Mouse (Mus musculus) kidney, postnatal 0 days (tissue): ENCODE measurements around the gene Ndc1. TPM values are rescaled to one million over a fixed set of nuclear protein-coding genes. Genes with fewer than 3 reads are reported as not detected.
A peak's percentile ranks its signal among the peaks of the same experiment; 100 is the strongest.

Experiments used
- ATAC-seq: fragments of 200-750 bp; cut with Nextera tagmentation; replicated peaks from 2 replicates; pipeline ENCODE4 v1.8.0; 2017; ENCODE audit warnings: low read depth, moderate number of reproducible peaks, moderate TSS enrichment, moderate library complexity; ENCODE audit not compliant: low FRiP score
- DNase-seq: peaks from one replicate; pipeline ENCODE4 v3.0.0-alpha.2; 2016; ENCODE audit warnings: low spot score
- H3K27ac ChIP-seq: fragments of 300-500 bp; sonication (generic); 2 replicates; pipeline ENCODE4 v1.5.1; 2014; ENCODE audit warnings: mild to moderate bottlenecking
- H3K27me3 ChIP-seq: fragments of 300-500 bp; sonication (generic); 2 replicates; pipeline ENCODE4 v1.6.1; 2014; ENCODE audit warnings: low read length, mixed read lengths; ENCODE audit not compliant: insufficient read depth
- H3K36me3 ChIP-seq: fragments of 300-500 bp; sonication (generic); 2 replicates; pipeline ENCODE4 v1.6.1; 2014; ENCODE audit warnings: low read length, mixed read lengths; ENCODE audit not compliant: insufficient read depth
- H3K4me1 ChIP-seq: fragments of 300-500 bp; sonication (generic); replicated peaks from 2 replicates; pipeline ENCODE4 v1.6.1; 2014; ENCODE audit warnings: antibody characterized with exemption, low read length, mixed read lengths; ENCODE audit not compliant: insufficient read depth
- H3K4me2 ChIP-seq: fragments of 300-500 bp; sonication (generic); 2 replicates; pipeline ENCODE4 v1.6.1; 2014; ENCODE audit warnings: mild to moderate bottlenecking, low read length, moderate library complexity, mixed read lengths
- H3K4me3 ChIP-seq: fragments of 300-500 bp; sonication (generic); replicated peaks from 2 replicates; pipeline ENCODE4 v1.5.1; 2014; ENCODE audit warnings: low read depth, low read length
- H3K9ac ChIP-seq: fragments of 300-500 bp; sonication (generic); 2 replicates; pipeline ENCODE4 v1.6.1; 2014; ENCODE audit warnings: low read depth, low read length
- H3K9me3 ChIP-seq: fragments of 300-500 bp; sonication (generic); replicated peaks from 2 replicates; pipeline ENCODE4 v1.6.1; 2016; ENCODE audit warnings: low read length, inconsistent platforms, mixed read lengths
- CTCF ChIP-seq: IDR thresholded peaks from 2 replicates; pipeline ENCODE4 v1.5.1; 2016; ENCODE audit warnings: antibody characterized with exemption, low read depth, mild to moderate bottlenecking, moderate library complexity
- WGBS: fragments of 180-500 bp; shearing (Covaris S2); extraction: QIAGEN DNeasy Blood & Tissue Kit; methylation state at CpG from one replicate; pipeline ENCODE4 v1.1.7; 2014; 5-methylcytosine and 5-hydroxymethylcytosine counted together
- polyA plus RNA-seq: library from polyadenylated mRNA; unstranded; fragments of >200 nt; fragmentation: Nextera tagmentation; extraction: Ambion mirVana; gene quantifications from 2 replicates; pipeline ENCODE4 v1.2.1, GENCODE M21; 2015

Gene Ndc1
- polyA plus RNA-seq, 1 experiment from 2014 or later = 19.0 TPM

DNA sequence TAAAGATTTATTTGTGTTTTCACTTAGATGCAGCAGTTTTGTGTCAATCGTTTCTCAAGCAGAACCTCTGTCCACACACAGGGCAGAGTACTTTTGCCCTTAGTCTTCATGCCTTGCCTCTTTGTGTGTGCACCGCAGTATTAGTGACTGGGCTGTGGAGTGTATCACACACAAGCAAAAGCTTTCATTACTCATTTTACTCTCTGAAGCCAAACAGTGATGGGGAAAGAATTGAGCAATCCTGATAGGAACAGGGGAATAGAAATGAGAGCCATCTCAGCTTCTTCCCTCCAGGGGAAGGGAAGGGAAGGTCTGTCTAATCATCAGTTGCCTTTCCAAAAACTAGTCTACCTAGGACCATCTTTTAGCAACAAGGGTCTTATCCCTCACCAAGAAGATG, 26.2 kb downstream of the Ndc1 start:
- ATAC-seq (no peak), DNase-seq (no peak)
- Histone ChIP-seq H3K4me3 (no peak overlapping the region), H3K9ac (no peak overlapping the region), H3K27ac (no peak overlapping the region), H3K27me3 (no peaks in the 10 kb centered on the region), H3K4me2 (no peak overlapping the region), H3K9me3 (no peaks in the 10 kb centered on the region), H3K36me3 (peaks cover 42% of the 10 kb centered on the region), H3K4me1 (no peaks in the 10 kb centered on the region)
- WGBS = 57% methylated on average over 2 of the region's 2 CpGs
- no peak for TF ChIP-seq CTCF

- Histone ChIP-seq H3K4me3 (no peak overlapping the region), H3K27ac (no peak overlapping the region), H3K4me1 (0 out of 2 replicates have a peak, but pooled peaks cover 3% of the 10 kb centered on the region), H3K4me2 (no peak overlapping the region), H3K9ac (no peak overlapping the region), H3K36me3 (no peaks in the 10 kb centered on the region), H3K27me3 (no peaks in the 10 kb centered on the region), H3K9me3 (no peaks in the 10 kb centered on the region)
- TF ChIP-seq CTCF = no peak
- 58% methylated on average over 4 of the region's 4 CpGs for WGBS
- DNase-seq (no peak), ATAC-seq (no peak)
Observed at GRCm38 (mm10) chr4:107420202-107420601, 52.6 kb downstream of the Ndc1 start.

DNA sequence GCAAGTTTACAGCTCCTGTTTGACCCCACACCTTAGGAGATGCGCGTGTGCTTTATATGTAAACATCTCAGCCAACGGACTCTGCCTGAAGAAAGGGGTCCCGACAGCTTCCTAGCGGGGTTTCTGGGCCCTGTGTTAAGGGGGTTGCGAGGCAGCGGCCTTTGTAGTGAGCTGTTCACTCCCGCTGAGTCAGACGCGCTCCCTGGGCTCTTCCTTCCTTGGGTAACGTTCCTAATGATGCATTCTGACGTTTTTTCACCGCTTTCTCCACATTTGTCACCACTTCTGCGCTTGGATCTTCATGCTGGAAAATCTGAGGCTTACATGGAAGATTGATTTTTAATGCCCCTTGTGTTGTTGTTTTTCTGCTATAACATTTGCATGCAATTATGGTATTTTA, 54.1 kb downstream of the Ndc1 start:
- no peak overlapping the region for H3K27ac ChIP-seq
- H3K36me3 ChIP-seq = no peaks in the 10 kb centered on the region
- no peak for TF ChIP-seq CTCF
- peak overlapping the region; percentile 42 for H3K4me2 ChIP-seq
- H3K4me1 ChIP-seq = 0 out of 2 replicates have a peak, but pooled peaks cover 3% of the 10 kb centered on the region
- H3K4me3 ChIP-seq = no peak overlapping the region; the same call in 1 of the 2 replicates
- no peaks in the 10 kb centered on the region for H3K9me3 ChIP-seq
- no peak for ATAC-seq
- no peak overlapping the region for H3K9ac ChIP-seq
- DNase-seq = no peak
- 10% methylated on average over 14 of the region's 14 CpGs for WGBS
- H3K27me3 ChIP-seq = no peaks in the 10 kb centered on the region

DNA sequence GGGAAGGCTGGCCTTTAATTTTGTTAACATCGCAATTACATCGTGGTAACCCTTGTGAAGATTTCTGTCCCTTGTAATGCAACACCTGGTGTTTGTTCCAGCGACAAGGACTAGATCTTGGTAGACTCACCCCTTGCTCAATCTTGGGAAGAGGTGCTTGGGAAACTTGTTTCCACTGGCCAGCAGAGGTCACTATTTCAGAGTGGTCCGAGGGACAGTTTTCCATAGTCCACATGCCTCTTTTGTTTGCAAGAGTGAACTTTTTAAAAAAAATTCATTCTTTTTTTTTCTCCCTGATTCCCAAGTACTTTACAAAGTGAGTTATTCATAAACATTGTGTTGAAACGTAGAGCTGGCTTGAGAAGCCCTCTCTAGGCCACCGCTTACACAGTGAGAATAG, 54.6 kb downstream of the Ndc1 start:
- peak; percentile 89 for DNase-seq
- H3K9ac ChIP-seq = no peak overlapping the region
- WGBS = 22% methylated on average over 6 of the region's 6 CpGs
- no peak overlapping the region for H3K27ac ChIP-seq
- H3K27me3 ChIP-seq = no peaks in the 10 kb centered on the region
- TF ChIP-seq CTCF = peak; percentile 83
- 0 out of 2 replicates have a peak, but pooled peaks cover 3% of the 10 kb centered on the region for H3K4me1 ChIP-seq
- no peak for ATAC-seq
- H3K9me3 ChIP-seq = no peaks in the 10 kb centered on the region
- no peak overlapping the region for H3K4me3 ChIP-seq
- peak overlapping the region; percentile 42; the same call in 1 of the 2 replicates for H3K4me2 ChIP-seq
- no peaks in the 10 kb centered on the region for H3K36me3 ChIP-seq

- no peak for TF ChIP-seq CTCF
- Histone ChIP-seq H3K27me3 (no peaks in the 10 kb centered on the region), H3K27ac (no peak overlapping the region), H3K9me3 (no peaks in the 10 kb centered on the region), H3K36me3 (no peaks in the 10 kb centered on the region), H3K4me1 (0 out of 2 replicates have a peak, but pooled peaks cover 3% of the 10 kb centered on the region), H3K4me3 (no peak overlapping the region), H3K4me2 (no peak overlapping the region), H3K9ac (no peak overlapping the region)
- DNase-seq (no peak), ATAC-seq (no peak)
- 88% methylated on average over 12 of the region's 12 CpGs for WGBS
Observed at GRCm38 (mm10) chr4:107425616-107426015, 58.0 kb downstream of the Ndc1 start.

- H3K9ac ChIP-seq = no peak overlapping the region
- WGBS = 82% methylated on average over 9 of the region's 9 CpGs
Observed at GRCm38 (mm10) chr4:107426631-107427030, 59.0 kb downstream of the Ndc1 start.

GRCm38 (mm10) chr4:107432717-107433116, 65.1 kb downstream of the Ndc1 start:
- no peak overlapping the region for H3K4me2 ChIP-seq
- no peaks in the 10 kb centered on the region for H3K9me3 ChIP-seq
- no peak overlapping the region for H3K4me3 ChIP-seq
- H3K36me3 ChIP-seq = no peaks in the 10 kb centered on the region
- H3K9ac ChIP-seq = no peak overlapping the region
- peaks cover 13% of the 10 kb centered on the region for H3K27me3 ChIP-seq
- H3K27ac ChIP-seq = no peak overlapping the region
- WGBS = 75% methylated on average over 5 of the region's 5 CpGs
- H3K4me1 ChIP-seq = no peaks in the 10 kb centered on the region; the same call in 1 of the 2 replicates
- ATAC-seq (no peak), DNase-seq (no peak)
- TF ChIP-seq CTCF = no peak

More at GRCm38 (mm10) chr4:107426631-107427030, 59.0 kb downstream of the Ndc1 start:
- H3K4me3 ChIP-seq = no peak overlapping the region
- H3K27ac ChIP-seq = no peak overlapping the region
- DNase-seq (no peak), ATAC-seq (no peak)
- H3K9me3 ChIP-seq = no peaks in the 10 kb centered on the region
- H3K4me1 ChIP-seq = 0 out of 2 replicates have a peak, but pooled peaks cover 2% of the 10 kb centered on the region
- H3K36me3 ChIP-seq = no peaks in the 10 kb centered on the region
- TF ChIP-seq CTCF = no peak
- H3K4me2 ChIP-seq = no peak overlapping the region
- no peaks in the 10 kb centered on the region for H3K27me3 ChIP-seq
